Mouse (Mus musculus) stomach, postnatal 0 days (tissue): ENCODE results near the gene Fam81a. TPM values are rescaled to one million over a fixed set of nuclear protein-coding genes. Genes with fewer than 3 reads are reported as not detected.

Experiments used
- ATAC-seq: fragments of 200-750 bp; cut with Nextera tagmentation; 2 replicates; pipeline ENCODE4 v1.8.0; 2017; ENCODE audit not compliant: low FRiP score, low TSS enrichment
- DNase-seq: peaks from one replicate; pipeline ENCODE4 v3.0.0-alpha.2; 2016; ENCODE audit warnings: low spot score
- H3K27ac ChIP-seq: fragments of 300-500 bp; sonication (generic); replicated peaks from 2 replicates; pipeline ENCODE4 v1.5.1; 2014; ENCODE audit warnings: mild to moderate bottlenecking, control low read depth
- H3K27me3 ChIP-seq: fragments of 300-500 bp; sonication (generic); 2 replicates; pipeline ENCODE4 v1.6.1; 2014; ENCODE audit warnings: low read length; ENCODE audit not compliant: control insufficient read depth, insufficient read depth
- H3K36me3 ChIP-seq: fragments of 300-500 bp; sonication (generic); 2 replicates; pipeline ENCODE4 v1.6.1; 2014; ENCODE audit warnings: low read length, mixed read lengths; ENCODE audit not compliant: control insufficient read depth, insufficient read depth
- H3K4me1 ChIP-seq: fragments of 300-500 bp; sonication (generic); replicated peaks from 2 replicates; pipeline ENCODE4 v1.6.1; 2014; ENCODE audit warnings: antibody characterized with exemption; ENCODE audit not compliant: control insufficient read depth, insufficient read depth
- H3K4me2 ChIP-seq: fragments of 300-500 bp; sonication (generic); replicated peaks from 2 replicates; pipeline ENCODE4 v1.6.1; 2014; ENCODE audit warnings: low read depth, mild to moderate bottlenecking, control low read depth, moderate library complexity
- H3K4me3 ChIP-seq: fragments of 300-500 bp; sonication (generic); 2 replicates; pipeline ENCODE4 v1.5.1; 2014; ENCODE audit warnings: low read depth, low read length, control low read depth
- H3K9ac ChIP-seq: fragments of 300-500 bp; sonication (generic); 2 replicates; pipeline ENCODE4 v1.6.1; 2014; ENCODE audit warnings: mild to moderate bottlenecking, low read length, control low read depth, mixed read lengths
- H3K9me3 ChIP-seq: fragments of 300-500 bp; sonication (generic); 2 replicates; pipeline ENCODE4 v1.6.1; 2016; ENCODE audit warnings: low read length; ENCODE audit not compliant: control insufficient read depth
- CTCF ChIP-seq: IDR thresholded peaks from 2 replicates; pipeline ENCODE4 v1.5.1; 2016; ENCODE audit warnings: antibody characterized with exemption, low read depth, mild to moderate bottlenecking, moderate library complexity
- EP300 ChIP-seq: optimal IDR thresholded peaks from 2 replicates; pipeline ENCODE3; 2016; ENCODE audit warnings: antibody characterized with exemption
- WGBS: fragments of 180-500 bp; shearing (Covaris S2); extraction: QIAGEN DNeasy Blood & Tissue Kit; methylation state at CpG from one replicate; pipeline ENCODE4 v1.1.7; 2014; 5-methylcytosine and 5-hydroxymethylcytosine counted together
- polyA plus RNA-seq: library from polyadenylated mRNA; unstranded; fragments of >200 nt; fragmentation: Nextera tagmentation; extraction: Ambion mirVana; gene quantifications from 2 replicates; pipeline ENCODE4 v1.2.1, GENCODE M21; 2015

The Fam81a gene
- polyA plus RNA-seq, 1 experiment from 2014 or later = 3.0 TPM

- Histone ChIP-seq H3K4me2 (no peak overlapping the region), H3K27ac (no peak overlapping the region), H3K36me3 (no peaks in the 10 kb centered on the region), H3K4me3 (no peak overlapping the region), H3K27me3 (no peaks in the 10 kb centered on the region), H3K9ac (no peak overlapping the region), H3K9me3 (no peaks in the 10 kb centered on the region), H3K4me1 (no peaks in the 10 kb centered on the region)
- no peak for TF ChIP-seq CTCF
- TF ChIP-seq EP300 = no peak
- DNase-seq = no peak
- WGBS = 42% methylated on average over 19 of the region's 19 CpGs
- ATAC-seq = no peak
These were observed 54.1 kb downstream of the Fam81a start for GRCm38 (mm10) chr9:70088041-70088785.

- ATAC-seq (no peak), DNase-seq (no peak)
- H3K36me3 ChIP-seq = no peaks in the 10 kb centered on the region
- H3K27ac ChIP-seq = no peak overlapping the region
- no peak overlapping the region for H3K4me2 ChIP-seq
- H3K9ac ChIP-seq = no peak overlapping the region
- H3K4me1 ChIP-seq = no peaks in the 10 kb centered on the region
- H3K4me3 ChIP-seq = no peak overlapping the region
- WGBS = 57% methylated on average over 5 of the region's 5 CpGs
- TF ChIP-seq EP300 (no peak), CTCF (no peak)
- no peaks in the 10 kb centered on the region for H3K9me3 ChIP-seq
- no peaks in the 10 kb centered on the region for H3K27me3 ChIP-seq
These were observed 55.0 kb downstream of the Fam81a start for GRCm38 (mm10) chr9:70087379-70087778.

DNA sequence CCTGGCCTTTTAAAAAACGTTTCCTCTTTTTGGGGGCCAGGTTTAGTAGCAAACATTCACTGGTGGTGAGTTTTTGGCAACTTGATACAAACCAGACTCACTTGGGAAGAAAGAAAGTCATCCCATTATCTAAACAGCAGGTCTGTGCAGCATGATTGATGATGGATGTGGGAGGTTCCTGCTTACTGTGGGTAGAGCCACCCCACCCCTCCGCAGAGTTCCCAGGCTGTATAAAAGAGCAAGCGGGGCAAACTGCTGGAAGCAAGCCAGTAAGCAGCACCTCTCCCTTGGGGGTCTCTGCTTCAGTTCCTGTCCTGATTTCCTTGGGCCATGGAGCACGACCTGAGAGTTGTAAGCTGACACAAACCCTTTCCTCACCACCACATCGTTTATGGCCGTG is 56.3 kb downstream of the Fam81a start:
- Histone ChIP-seq H3K27ac (no peak overlapping the region), H3K4me2 (no peak overlapping the region), H3K27me3 (no peaks in the 10 kb centered on the region), H3K36me3 (no peaks in the 10 kb centered on the region), H3K4me1 (no peaks in the 10 kb centered on the region), H3K9ac (no peak overlapping the region), H3K4me3 (no peak overlapping the region), H3K9me3 (no peaks in the 10 kb centered on the region)
- DNase-seq (no peak), ATAC-seq (no peak)
- TF ChIP-seq CTCF = no peak
- no peak for TF ChIP-seq EP300
- 25% methylated on average over 6 of the region's 6 CpGs for WGBS

DNA sequence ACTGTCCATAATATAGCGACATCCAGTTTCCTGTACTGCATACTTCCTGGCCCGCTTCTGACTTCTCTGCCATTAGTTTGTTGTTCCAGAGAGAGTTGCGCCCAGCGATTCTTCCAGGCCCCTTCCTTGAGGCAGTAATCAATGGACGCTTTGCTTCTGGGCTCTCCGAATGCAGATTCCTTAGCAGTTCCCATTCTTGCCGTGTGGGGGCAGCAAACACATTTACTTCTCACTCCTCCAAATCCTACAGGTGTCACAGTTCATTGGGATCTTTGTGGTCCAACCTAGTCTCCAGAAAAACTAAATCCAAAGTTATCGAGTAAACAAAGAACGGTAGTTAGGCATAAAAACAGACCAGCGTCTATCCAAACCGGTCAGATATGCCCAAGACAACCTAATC is 58.3 kb downstream of the Fam81a start:
- 69% methylated on average over 11 of the region's 11 CpGs for WGBS
- TF ChIP-seq EP300 (no peak), CTCF (peak; percentile 73)
- Histone ChIP-seq H3K27ac (no peak overlapping the region), H3K27me3 (no peaks in the 10 kb centered on the region), H3K4me1 (no peaks in the 10 kb centered on the region), H3K4me2 (no peak overlapping the region), H3K4me3 (no peak overlapping the region), H3K9ac (no peak overlapping the region), H3K9me3 (no peaks in the 10 kb centered on the region), H3K36me3 (no peaks in the 10 kb centered on the region)
- DNase-seq (peak; percentile 47), ATAC-seq (no peak)

GRCm38 (mm10) chr9:70082357-70083204 is 59.8 kb downstream of the Fam81a start:
- 54% methylated on average over 24 of the region's 25 CpGs for WGBS
- peak; percentile 16; the same call in 1 of the 2 replicates for ATAC-seq
- H3K4me1 ChIP-seq = no peaks in the 10 kb centered on the region
- DNase-seq = no peak
- TF ChIP-seq CTCF (no peak), EP300 (no peak)
- no peaks in the 10 kb centered on the region for H3K36me3 ChIP-seq
- H3K4me2 ChIP-seq = no peak overlapping the region
- H3K9me3 ChIP-seq = no peaks in the 10 kb centered on the region
- no peak overlapping the region for H3K9ac ChIP-seq
- H3K27ac ChIP-seq = no peak overlapping the region
- H3K27me3 ChIP-seq = no peaks in the 10 kb centered on the region
- no peak overlapping the region for H3K4me3 ChIP-seq

- Histone ChIP-seq H3K4me1 (no peaks in the 10 kb centered on the region), H3K36me3 (no peaks in the 10 kb centered on the region), H3K27ac (no peak overlapping the region), H3K27me3 (no peaks in the 10 kb centered on the region), H3K4me3 (no peak overlapping the region), H3K9me3 (no peaks in the 10 kb centered on the region), H3K4me2 (no peak overlapping the region), H3K9ac (no peak overlapping the region)
- TF ChIP-seq CTCF (no peak), EP300 (no peak)
- WGBS = 87% methylated on average over 7 of the region's 7 CpGs
- ATAC-seq (no peak), DNase-seq (no peak)
These were observed 60.6 kb downstream of the Fam81a start for GRCm38 (mm10) chr9:70081767-70082166.
